Mouse (Mus musculus) brain, embryonic 14.5 days (tissue): ENCODE measurements around the gene Limch1.

Experiments
- CTCF ChIP-seq: fragments of 200-500 bp; IDR thresholded peaks from 2 replicates; pipeline ENCODE4 v1.5.1; 2012; ENCODE audit warnings: inconsistent platforms, mild to moderate bottlenecking, moderate library complexity, borderline replicate concordance; ENCODE audit not compliant: insufficient read depth, insufficient read length; ENCODE audit errors: extremely low read depth
- POLR2A ChIP-seq: fragments of 200-500 bp; IDR thresholded peaks from 2 replicates; pipeline ENCODE4 v1.6.1; 2012; ENCODE audit warnings: mild to moderate bottlenecking, inconsistent platforms, borderline replicate concordance; ENCODE audit not compliant: poor library complexity, insufficient read depth, insufficient read length, severe bottlenecking; ENCODE audit errors: extremely low read depth

- TF ChIP-seq CTCF: no peak
- TF ChIP-seq POLR2A: no peak
These were observed 22.4 kb downstream of the Limch1 start for GRCm38 (mm10) chr5:66768034-66768433.
